Mouse (Mus musculus): Measurements from ENCODE around the gene Pde6d. TPM values are rescaled to one million over a fixed set of nuclear protein-coding genes. Genes with fewer than 3 reads are reported as not detected.

Gene Pde6d
- polyA plus RNA-seq, 1 experiment from 2014 or later = 88.4 TPM

DNA sequence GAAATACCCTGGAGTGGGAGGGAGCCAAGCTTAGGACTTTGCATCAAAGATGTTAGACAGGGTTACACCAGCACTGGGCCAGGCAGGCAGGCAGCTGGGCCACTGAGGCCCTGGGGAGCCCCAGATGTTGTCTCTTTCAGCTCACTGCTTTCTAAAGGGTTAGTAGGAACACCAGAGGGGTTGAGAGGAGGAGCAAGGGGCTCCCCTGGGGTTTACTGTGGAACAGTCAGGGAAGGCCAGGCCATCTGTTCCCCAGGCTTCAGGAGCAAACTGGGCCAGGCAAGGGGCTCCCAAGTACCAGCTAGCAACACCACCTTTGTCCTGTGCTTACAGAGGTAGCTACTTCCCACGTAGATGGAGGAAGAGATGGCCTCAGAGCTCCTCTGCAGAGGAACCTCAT is 83.8 kb downstream of the Pde6d start:
- Histone ChIP-seq H3K36me3 (replicated peaks; ENCODE audit: control insufficient read depth, insufficient read depth, low read depth, low read length) (no peaks in the 10 kb centered on the region), H3K4me1 (ENCODE audit: control insufficient read depth, insufficient read depth, low read length) (peaks cover 3% of the 10 kb centered on the region), H3K9me3 (replicated peaks; ENCODE audit: control insufficient read depth, low read length) (no peaks in the 10 kb centered on the region), H3K4me2 (ENCODE audit: low read depth, low read length) (no peak overlapping the region), H3K27me3 (ENCODE audit: control insufficient read depth, insufficient read depth, low read length) (no peaks in the 10 kb centered on the region), H3K9ac (replicated peaks; ENCODE audit: low read length) (no peak overlapping the region), H3K4me3 (ENCODE audit: low read depth, low read length) (no peak overlapping the region), H3K27ac (replicated peaks; ENCODE audit: low read depth, low read length) (no peak overlapping the region)
- DNase-seq (ENCODE audit: low spot score) (no peak), ATAC-seq (replicated peaks; ENCODE audit: insufficient number of reproducible peaks, low FRiP score, low TSS enrichment, low read depth) (no peak)
- 48% methylated on average over 1 of the region's 1 CpGs for WGBS

GRCm38 (mm10) chr1:86497986-86498385 is 84.4 kb downstream of the Pde6d start:
- Histone ChIP-seq H3K9ac (replicated peaks; ENCODE audit: low read length) (no peak overlapping the region), H3K27me3 (ENCODE audit: control insufficient read depth, insufficient read depth, low read length) (no peaks in the 10 kb centered on the region), H3K9me3 (replicated peaks; ENCODE audit: control insufficient read depth, low read length) (no peaks in the 10 kb centered on the region), H3K4me1 (ENCODE audit: control insufficient read depth, insufficient read depth, low read length) (peaks cover under 1% of the 10 kb centered on the region), H3K27ac (replicated peaks; ENCODE audit: low read depth, low read length) (no peak overlapping the region), H3K36me3 (replicated peaks; ENCODE audit: control insufficient read depth, insufficient read depth, low read depth, low read length) (no peaks in the 10 kb centered on the region), H3K4me2 (ENCODE audit: low read depth, low read length) (no peak overlapping the region), H3K4me3 (ENCODE audit: low read depth, low read length) (no peak overlapping the region)
- ATAC-seq (replicated peaks; ENCODE audit: insufficient number of reproducible peaks, low FRiP score, low TSS enrichment, low read depth) (no peak), DNase-seq (ENCODE audit: low spot score) (no peak)
- 66% methylated on average over 3 of the region's 3 CpGs for WGBS

- ATAC-seq (replicated peaks; ENCODE audit: insufficient number of reproducible peaks, low FRiP score, low TSS enrichment, low read depth) = no peak
- WGBS = 85% methylated on average over 5 of the region's 5 CpGs
- Histone ChIP-seq H3K4me3 (ENCODE audit: low read depth, low read length) (no peak overlapping the region), H3K27ac (replicated peaks; ENCODE audit: low read depth, low read length) (no peak overlapping the region), H3K9ac (replicated peaks; ENCODE audit: low read length) (no peak overlapping the region), H3K9me3 (replicated peaks; ENCODE audit: control insufficient read depth, low read length) (no peaks in the 10 kb centered on the region), H3K4me1 (ENCODE audit: control insufficient read depth, insufficient read depth, low read length) (no peaks in the 10 kb centered on the region), H3K36me3 (replicated peaks; ENCODE audit: control insufficient read depth, insufficient read depth, low read depth, low read length) (no peaks in the 10 kb centered on the region), H3K27me3 (ENCODE audit: control insufficient read depth, insufficient read depth, low read length) (no peaks in the 10 kb centered on the region), H3K4me2 (ENCODE audit: low read depth, low read length) (no peak overlapping the region)
- no peak for DNase-seq (ENCODE audit: low spot score)
These were observed 85.1 kb downstream of the Pde6d start for GRCm38 (mm10) chr1:86497361-86497760.

- Histone ChIP-seq H3K9me3 (replicated peaks; ENCODE audit: control insufficient read depth, low read length) (no peaks in the 10 kb centered on the region), H3K9ac (replicated peaks; ENCODE audit: low read length) (no peak overlapping the region), H3K27me3 (ENCODE audit: control insufficient read depth, insufficient read depth, low read length) (no peaks in the 10 kb centered on the region), H3K27ac (replicated peaks; ENCODE audit: low read depth, low read length) (no peak overlapping the region), H3K4me1 (ENCODE audit: control insufficient read depth, insufficient read depth, low read length) (no peaks in the 10 kb centered on the region), H3K4me2 (ENCODE audit: low read depth, low read length) (no peak overlapping the region), H3K4me3 (ENCODE audit: low read depth, low read length) (no peak overlapping the region), H3K36me3 (replicated peaks; ENCODE audit: control insufficient read depth, insufficient read depth, low read depth, low read length) (no peaks in the 10 kb centered on the region)
- WGBS = 90% methylated on average over 4 of the region's 4 CpGs
- no peak for DNase-seq (ENCODE audit: low spot score)
- ATAC-seq (replicated peaks; ENCODE audit: insufficient number of reproducible peaks, low FRiP score, low TSS enrichment, low read depth) = no peak
These were observed 86.1 kb downstream of the Pde6d start for GRCm38 (mm10) chr1:86496340-86496739.

GRCm38 (mm10) chr1:86493783-86494182 is 88.6 kb downstream of the Pde6d start:
- Histone ChIP-seq H3K9ac (replicated peaks; ENCODE audit: low read length) (no peak overlapping the region), H3K36me3 (replicated peaks; ENCODE audit: control insufficient read depth, insufficient read depth, low read depth, low read length) (no peaks in the 10 kb centered on the region), H3K4me3 (ENCODE audit: low read depth, low read length) (no peak overlapping the region), H3K4me2 (ENCODE audit: low read depth, low read length) (no peak overlapping the region), H3K27me3 (ENCODE audit: control insufficient read depth, insufficient read depth, low read length) (no peaks in the 10 kb centered on the region), H3K4me1 (ENCODE audit: control insufficient read depth, insufficient read depth, low read length) (no peaks in the 10 kb centered on the region), H3K9me3 (replicated peaks; ENCODE audit: control insufficient read depth, low read length) (no peaks in the 10 kb centered on the region), H3K27ac (replicated peaks; ENCODE audit: low read depth, low read length) (no peak overlapping the region)
- ATAC-seq (replicated peaks; ENCODE audit: insufficient number of reproducible peaks, low FRiP score, low TSS enrichment, low read depth) = no peak
- WGBS = 74% methylated on average over 3 of the region's 3 CpGs
- no peak for DNase-seq (ENCODE audit: low spot score)

Other genes with a start within 250 kb of the Pde6d start
- gene Ncl, start 223.2 kb downstream of the Pde6d start, polyA plus RNA-seq (2014; fragmentation: Nextera tagmentation; extraction: Ambion mirVana) = 391 and 429 TPM in 2 replicates
- not detected in 2 replicates for gene Nmur1, start 156.4 kb downstream of the Pde6d start, polyA plus RNA-seq (2014; fragmentation: Nextera tagmentation; extraction: Ambion mirVana)
- gene Tex44, start 156.3 kb downstream of the Pde6d start, polyA plus RNA-seq (2014; fragmentation: Nextera tagmentation; extraction: Ambion mirVana) = not detected in 2 replicates
- gene Ptma, start 55.9 kb downstream of the Pde6d start, polyA plus RNA-seq (2014; fragmentation: Nextera tagmentation; extraction: Ambion mirVana) = 4,004 and 4,291 TPM in 2 replicates
- 56.5 and 58.8 TPM in 2 replicates for gene Cops7b, start 275 bp upstream of the Pde6d start, polyA plus RNA-seq (2014; fragmentation: Nextera tagmentation; extraction: Ambion mirVana)
- gene Nppc, start 87.9 kb upstream of the Pde6d start, polyA plus RNA-seq (2014; fragmentation: Nextera tagmentation; extraction: Ambion mirVana) = 0.34 and 1.4 TPM in 2 replicates
- 33.3 TPM in 2 replicates for gene Dis3l2, start 121.2 kb upstream of the Pde6d start, polyA plus RNA-seq (2014; fragmentation: Nextera tagmentation; extraction: Ambion mirVana)